Mouse (Mus musculus) thymus, adult 2 months (tissue): Measurements from ENCODE around the gene Slc25a43.
"Not testable (repeated sequence)": the region's sequence is repeated elsewhere in the genome, so short reads cannot be mapped to it uniquely, and the experiment has no call there.

Experiments used
- CTCF ChIP-seq: fragments of 200-500 bp; IDR thresholded peaks from 2 replicates; pipeline ENCODE4 v1.5.1; 2012; ENCODE audit warnings: mild to moderate bottlenecking, control low read depth, low read length, moderate library complexity, borderline replicate concordance; ENCODE audit not compliant: control insufficient read depth, poor library complexity, insufficient read depth; ENCODE audit errors: extremely low read depth
- POLR2A ChIP-seq: fragments of 200-500 bp; IDR thresholded peaks from 2 replicates; pipeline ENCODE4 v1.6.1; 2012; ENCODE audit warnings: mild to moderate bottlenecking, low read length, control low read depth, moderate library complexity; ENCODE audit not compliant: control insufficient read depth, poor library complexity, insufficient read depth; ENCODE audit errors: extremely low read depth

- not testable (repeated sequence) for TF ChIP-seq CTCF, POLR2A
Measured at GRCm38 (mm10) chrX:36796734-36797133, 53.3 kb downstream of the Slc25a43 start.
